Mouse (Mus musculus): ENCODE data around the gene Adamts4. TPM values are rescaled to one million over a fixed set of nuclear protein-coding genes. Genes with fewer than 3 reads are reported as not detected.
A peak's percentile ranks its signal among the peaks of the same experiment; 100 is the strongest.

The Adamts4 gene
- polyA plus RNA-seq, 1 experiment from 2014 or later: 26.0 TPM

- peak; percentile 96 for ATAC-seq (ENCODE audit: insufficient number of reproducible peaks, low FRiP score, low TSS enrichment, low read depth)
- Histone ChIP-seq H3K9ac (peak within 1 kb of the TSS; percentile 72), H3K4me3 (replicated peaks) (peak within 1 kb of the TSS; percentile 72), H3K27me3 (no peaks in the 10 kb centered on the region), H3K27ac (replicated peaks) (peak within 1 kb of the TSS; percentile 93), H3K9me3 (replicated peaks) (no peaks in the 10 kb centered on the region), H3K4me2 (replicated peaks) (peak within 1 kb of the TSS; percentile 84), H3K36me3 (peaks cover 63% of the 10 kb centered on the region), H3K4me1 (peaks cover 25% of the 10 kb centered on the region)
- whole genome bisulfite sequencing: 0% methylated on average over 26 of the region's 26 CpGs
Measured at GRCm38 (mm10) chr1:171280916-171281527, 30.8 kb downstream of the Adamts4 start, which contains the start of gene Ppox. Gene Ppox, minus strand, starts transcription at chr1:171281186.

GRCm38 (mm10) chr1:171281528-171281923 is 31.3 kb downstream of the Adamts4 start:
- peaks cover 30% of the 10 kb centered on the region for H3K4me1 ChIP-seq
- H3K27ac ChIP-seq (replicated peaks): peak overlapping the region; percentile 93
- peaks cover 63% of the 10 kb centered on the region for H3K36me3 ChIP-seq
- no peaks in the 10 kb centered on the region for H3K27me3 ChIP-seq
- H3K4me2 ChIP-seq (replicated peaks): peak overlapping the region; percentile 84
- under 1% methylated on average over 10 of the region's 10 CpGs for whole genome bisulfite sequencing
- peak overlapping the region; percentile 72 for H3K4me3 ChIP-seq (replicated peaks)
- H3K9ac ChIP-seq: peak overlapping the region; percentile 39
- no peaks in the 10 kb centered on the region for H3K9me3 ChIP-seq (replicated peaks)
- ATAC-seq (ENCODE audit: insufficient number of reproducible peaks, low FRiP score, low TSS enrichment, low read depth): peak; percentile 40

GRCm38 (mm10) chr1:171282086-171282805 is 32.0 kb downstream of the Adamts4 start:
- peaks cover 57% of the 10 kb centered on the region for H3K36me3 ChIP-seq
- H3K9ac ChIP-seq: no peak overlapping the region
- peak overlapping the region; percentile 93 for H3K27ac ChIP-seq (replicated peaks)
- 75% methylated on average over 18 of the region's 18 CpGs for WGBS
- peaks cover 37% of the 10 kb centered on the region for H3K4me1 ChIP-seq
- H3K4me3 ChIP-seq (replicated peaks): peak overlapping the region; percentile 72; the same call in 1 of the 2 replicates
- no peaks in the 10 kb centered on the region for H3K27me3 ChIP-seq
- no peaks in the 10 kb centered on the region for H3K9me3 ChIP-seq (replicated peaks)
- ATAC-seq (ENCODE audit: insufficient number of reproducible peaks, low FRiP score, low TSS enrichment, low read depth): no peak
- peak overlapping the region; percentile 84 for H3K4me2 ChIP-seq (replicated peaks)

DNA sequence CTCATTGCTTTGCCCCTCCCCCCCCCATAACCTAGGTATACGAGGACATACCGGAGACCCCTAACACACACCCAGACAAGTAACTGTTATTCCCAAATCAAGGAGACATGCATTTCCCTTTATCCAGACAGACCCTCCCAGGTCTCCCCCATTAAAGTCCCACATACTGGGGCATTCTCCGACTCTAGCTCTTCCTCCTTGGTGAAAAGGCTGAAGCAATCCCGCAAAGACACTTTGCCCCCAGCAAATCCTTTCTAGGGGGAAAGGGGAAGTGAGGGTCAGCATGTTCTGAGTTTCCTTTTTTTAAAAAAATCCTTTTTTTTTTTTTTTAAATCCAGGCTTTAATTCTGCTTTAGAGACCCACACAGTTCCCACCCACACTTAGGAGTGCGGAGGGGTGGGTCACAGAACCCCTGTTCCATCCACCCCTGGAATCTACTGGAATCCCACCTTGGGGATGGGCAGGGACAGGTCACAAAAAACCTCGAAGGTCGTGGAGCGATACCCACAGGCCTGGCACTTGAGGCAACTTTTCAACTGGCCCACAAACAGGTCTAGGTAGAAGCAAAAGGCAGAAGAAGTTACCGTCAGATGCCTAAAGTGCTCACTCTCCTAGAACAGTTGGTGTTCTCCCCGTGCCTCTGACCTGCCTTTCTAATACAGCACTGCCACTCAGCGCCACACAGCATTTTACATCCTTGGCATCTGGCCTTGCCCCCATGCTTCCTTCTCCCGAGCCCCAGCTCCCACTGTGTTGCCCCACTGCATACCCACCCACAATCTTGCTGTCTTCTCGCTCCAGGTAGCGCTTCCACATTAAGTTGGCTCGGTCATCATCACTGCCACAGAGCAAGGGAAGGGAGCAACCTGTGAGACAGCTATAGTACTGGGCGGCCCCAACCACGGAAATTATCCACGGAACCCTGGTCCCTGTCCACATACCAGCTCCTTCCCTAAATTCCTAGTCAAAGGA is 33.3 kb downstream of the Adamts4 start:
- H3K4me1 ChIP-seq: peaks cover 42% of the 10 kb centered on the region
- H3K36me3 ChIP-seq: peaks cover 49% of the 10 kb centered on the region
- no peak for ATAC-seq (ENCODE audit: insufficient number of reproducible peaks, low FRiP score, low TSS enrichment, low read depth)
- H3K9ac ChIP-seq: no peak overlapping the region
- H3K4me3 ChIP-seq (replicated peaks): no peak overlapping the region
- WGBS: 91% methylated on average over 18 of the region's 18 CpGs
- no peak overlapping the region for H3K4me2 ChIP-seq (replicated peaks)
- no peak overlapping the region for H3K27ac ChIP-seq (replicated peaks)
- H3K27me3 ChIP-seq: no peaks in the 10 kb centered on the region
- no peaks in the 10 kb centered on the region for H3K9me3 ChIP-seq (replicated peaks)

DNA sequence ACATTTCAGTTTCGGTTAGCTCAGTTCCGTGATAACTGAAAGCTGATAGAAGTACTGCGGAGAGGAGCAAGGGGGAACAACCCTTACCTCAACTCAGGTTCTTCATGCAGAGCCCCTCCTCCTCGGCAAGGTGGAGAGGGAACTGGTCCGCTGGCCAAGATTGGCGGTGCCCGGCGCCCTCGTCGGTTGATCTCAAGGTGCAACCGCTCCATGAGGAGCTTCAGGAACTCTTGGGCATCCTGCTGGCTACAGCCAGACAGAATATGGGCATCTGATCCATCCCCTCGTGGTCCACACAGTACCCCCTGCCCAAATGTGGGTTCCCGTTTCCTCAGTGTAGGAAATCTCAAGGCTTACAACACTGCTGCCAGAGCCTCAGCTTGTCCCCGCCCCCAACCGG is 34.3 kb downstream of the Adamts4 start:
- ATAC-seq (ENCODE audit: insufficient number of reproducible peaks, low FRiP score, low TSS enrichment, low read depth): no peak
- no peaks in the 10 kb centered on the region for H3K27me3 ChIP-seq
- no peak overlapping the region for H3K4me3 ChIP-seq (replicated peaks)
- WGBS: 91% methylated on average over 15 of the region's 15 CpGs
- no peak overlapping the region for H3K27ac ChIP-seq (replicated peaks)
- H3K9me3 ChIP-seq (replicated peaks): no peaks in the 10 kb centered on the region
- H3K9ac ChIP-seq: no peak overlapping the region
- H3K4me2 ChIP-seq (replicated peaks): no peak overlapping the region
- peaks cover 54% of the 10 kb centered on the region for H3K36me3 ChIP-seq
- H3K4me1 ChIP-seq: peaks cover 46% of the 10 kb centered on the region

DNA sequence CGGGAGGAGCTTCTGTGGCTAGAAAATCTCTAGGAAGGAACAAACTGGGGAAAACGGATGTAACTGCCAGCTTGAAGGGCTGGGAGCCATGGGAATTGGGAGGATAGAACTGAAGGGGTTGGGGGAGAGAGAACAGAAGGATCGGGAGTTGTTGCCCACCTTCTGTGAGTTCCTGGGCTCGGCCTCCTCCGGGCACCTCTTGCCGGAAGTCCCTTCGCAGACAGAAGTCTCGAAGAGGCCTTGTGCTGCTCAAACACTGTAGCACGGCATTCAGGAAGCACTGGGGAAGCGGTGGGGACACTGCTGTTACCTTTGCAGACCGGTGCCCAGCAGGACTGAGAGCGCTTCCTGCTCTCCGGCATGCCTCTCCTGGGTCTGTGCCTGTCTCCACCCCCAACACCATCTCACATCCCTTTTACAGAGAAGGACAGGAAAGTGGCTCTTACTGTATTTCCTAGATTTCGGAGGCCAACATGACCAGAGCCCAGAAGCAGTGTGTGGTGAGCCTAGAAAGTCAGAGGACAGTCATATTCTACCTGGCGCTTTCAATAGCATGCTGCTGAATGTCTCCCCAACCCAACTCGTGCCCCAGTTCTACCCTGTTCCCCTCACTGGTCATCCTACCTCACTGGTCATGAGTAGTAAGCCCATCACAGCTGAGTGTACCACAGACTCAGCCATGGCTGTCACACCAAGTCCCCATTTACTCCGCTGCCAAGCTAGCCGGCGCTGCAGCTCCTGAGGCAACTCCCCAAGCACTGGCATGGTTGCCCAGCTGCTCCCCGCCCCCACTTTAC is 35.1 kb downstream of the Adamts4 start:
- peaks cover 60% of the 10 kb centered on the region for H3K36me3 ChIP-seq
- H3K4me3 ChIP-seq (replicated peaks): no peak overlapping the region
- H3K4me1 ChIP-seq: peaks cover 38% of the 10 kb centered on the region
- no peak overlapping the region for H3K9ac ChIP-seq
- H3K27me3 ChIP-seq: no peaks in the 10 kb centered on the region
- H3K27ac ChIP-seq (replicated peaks): no peak overlapping the region
- 85% methylated on average over 20 of the region's 20 CpGs for WGBS
- no peak for ATAC-seq (ENCODE audit: insufficient number of reproducible peaks, low FRiP score, low TSS enrichment, low read depth)
- no peak overlapping the region for H3K4me2 ChIP-seq (replicated peaks)
- no peaks in the 10 kb centered on the region for H3K9me3 ChIP-seq (replicated peaks)

GRCm38 (mm10) chr1:171286517-171286916 is 36.3 kb downstream of the Adamts4 start:
- H3K27ac ChIP-seq (replicated peaks): no peak overlapping the region
- 86% methylated on average over 19 of the region's 19 CpGs for WGBS
- H3K9ac ChIP-seq: no peak overlapping the region

GRCm38 (mm10) chr1:171287136-171288081 is 37.2 kb downstream of the Adamts4 start, which contains the start of gene Usp21:
Gene Usp21, minus strand, starts transcription at chr1:171287991.
- ATAC-seq (ENCODE audit: insufficient number of reproducible peaks, low FRiP score, low TSS enrichment, low read depth): peak; percentile 93
- H3K36me3 ChIP-seq: peaks cover 54% of the 10 kb centered on the region
- H3K27ac ChIP-seq (replicated peaks): peak within 1 kb of the TSS; percentile 90
- peaks cover 41% of the 10 kb centered on the region for H3K4me1 ChIP-seq
- no peaks in the 10 kb centered on the region for H3K9me3 ChIP-seq (replicated peaks)
- under 1% methylated on average over 49 of the region's 49 CpGs for WGBS
- H3K4me2 ChIP-seq (replicated peaks): peak within 1 kb of the TSS; percentile 60
- no peaks in the 10 kb centered on the region for H3K27me3 ChIP-seq
- H3K9ac ChIP-seq: peak within 1 kb of the TSS; percentile 93
- H3K4me3 ChIP-seq (replicated peaks): peak within 1 kb of the TSS; percentile 94

More at GRCm38 (mm10) chr1:171286517-171286916, 36.3 kb downstream of the Adamts4 start:
- Histone ChIP-seq H3K9me3 (replicated peaks) (no peaks in the 10 kb centered on the region), H3K4me3 (replicated peaks) (peak overlapping the region; percentile 94), H3K27me3 (no peaks in the 10 kb centered on the region), H3K4me2 (replicated peaks) (peak overlapping the region; percentile 60), H3K4me1 (peaks cover 41% of the 10 kb centered on the region), H3K36me3 (peaks cover 60% of the 10 kb centered on the region)
- ATAC-seq (ENCODE audit: insufficient number of reproducible peaks, low FRiP score, low TSS enrichment, low read depth): no peak

- H3K4me1 ChIP-seq: peaks cover 42% of the 10 kb centered on the region
- ATAC-seq (ENCODE audit: insufficient number of reproducible peaks, low FRiP score, low TSS enrichment, low read depth): no peak
- H3K9me3 ChIP-seq (replicated peaks): no peaks in the 10 kb centered on the region
- H3K9ac ChIP-seq: 0 out of 2 replicates have a peak overlapping the region, but pooled peaks have one; percentile 93
- H3K36me3 ChIP-seq: peaks cover 50% of the 10 kb centered on the region
- no peaks in the 10 kb centered on the region for H3K27me3 ChIP-seq
- 55% methylated on average over 4 of the region's 4 CpGs for WGBS
- peak overlapping the region; percentile 94 for H3K4me3 ChIP-seq (replicated peaks)
- peak overlapping the region; percentile 78 for H3K27ac ChIP-seq (replicated peaks)
- H3K4me2 ChIP-seq (replicated peaks): peak overlapping the region; percentile 60
Measured at GRCm38 (mm10) chr1:171288328-171288727, 38.1 kb downstream of the Adamts4 start.

Data from embryonic facial prominence, embryonic 15.5 days (tissue).